Mouse (Mus musculus) MEL (cell line): ENCODE data around the gene Srgn. TPM values are rescaled to one million over a fixed set of nuclear protein-coding genes. Genes with fewer than 3 reads are reported as not detected.

Experiments used
- DNase-seq: peaks from one replicate; pipeline ENCODE4 v3.0.0; 2011; ENCODE audit warnings: low read depth, low spot score
- H3K27ac ChIP-seq: 2 replicates; pipeline ENCODE4 v1.5.1; 2012; ENCODE audit warnings: low read depth, mild to moderate bottlenecking, control low read depth, low read length, moderate library complexity; ENCODE audit not compliant: control insufficient read depth
- H3K27me3 ChIP-seq, 2 experiments: fragments of 150-350 bp in 1 of 2; sonication (generic) in 1 of 2; 2 replicates each; pipeline ENCODE4 v1.6.1; 2012; ENCODE audit warnings: low read length in 2 of 2, mild to moderate bottlenecking in 2 of 2, improper control_type of control experiment in 1 of 2, moderate library complexity in 1 of 2; ENCODE audit not compliant: insufficient read depth in 2 of 2, control insufficient read depth in 1 of 2
- H3K36me3 ChIP-seq, 2 experiments: 2 replicates each; pipeline ENCODE4 v1.6.1; 2012 to 2014; ENCODE audit warnings: low read length in 2 of 2, improper control_type of control experiment in 1 of 2, inconsistent platforms in 1 of 2, mild to moderate bottlenecking in 1 of 2; ENCODE audit not compliant: insufficient read depth in 2 of 2, control insufficient read depth in 1 of 2
- H3K4me1 ChIP-seq, 2 experiments: fragments of 150-350 bp in 1 of 2; sonication (generic) in 1 of 2; 2 replicates each; pipeline ENCODE4 v1.6.1; 2012; ENCODE audit warnings: low read length in 2 of 2, improper control_type of control experiment in 1 of 2, mild to moderate bottlenecking in 1 of 2; ENCODE audit not compliant: insufficient read depth in 2 of 2, control insufficient read depth in 1 of 2
- H3K4me3 ChIP-seq, 2 experiments: fragments of 150-350 bp in 1 of 2; sonication (generic) in 1 of 2; 2 replicates each; pipeline ENCODE4 v1.5.1; 2012; ENCODE audit warnings: low read depth in 2 of 2, low read length in 2 of 2, mild to moderate bottlenecking in 2 of 2, moderate library complexity in 2 of 2, control low read depth in 1 of 2, improper control_type of control experiment in 1 of 2; ENCODE audit not compliant: control insufficient read depth in 1 of 2, insufficient read depth in 1 of 2
- H3K79me2 ChIP-seq: 2 replicates; pipeline ENCODE4 v1.6.1; 2012; ENCODE audit warnings: mild to moderate bottlenecking, low read length, moderate library complexity; ENCODE audit not compliant: control insufficient read depth, poor library complexity, insufficient read depth
- H3K9ac ChIP-seq: 2 replicates; pipeline ENCODE4 v1.6.1; 2012; ENCODE audit warnings: low read depth, mild to moderate bottlenecking, control low read depth, low read length, moderate library complexity; ENCODE audit not compliant: control insufficient read depth, poor library complexity, severe bottlenecking
- H3K9me3 ChIP-seq: fragments of 150-350 bp; sonication (generic); replicated peaks from 2 replicates; pipeline ENCODE4 v1.6.1; 2012; ENCODE audit warnings: mild to moderate bottlenecking, low read length, improper control_type of control experiment, moderate library complexity; ENCODE audit not compliant: insufficient read depth
- BHLHE40 ChIP-seq: IDR thresholded peaks from 2 replicates; pipeline ENCODE4 v1.6.1; 2012; ENCODE audit warnings: low read depth, mild to moderate bottlenecking, inconsistent platforms, low read length, improper control_type of control experiment, borderline replicate concordance
- CHD1 ChIP-seq: IDR thresholded peaks from 2 replicates; pipeline ENCODE4 v1.6.1; 2012; ENCODE audit warnings: low read depth, mild to moderate bottlenecking, inconsistent platforms, low read length, improper control_type of control experiment
- CHD2 ChIP-seq: IDR thresholded peaks from 2 replicates; pipeline ENCODE4 v1.6.1; 2011; ENCODE audit warnings: low read length, improper control_type of control experiment
- CTCF ChIP-seq, 3 experiments: IDR thresholded peaks in 2 of 3; conservative IDR thresholded peaks in 1 of 3; 2 replicates each; pipeline ENCODE4 v1.5.1; 2011 to 2012; ENCODE audit warnings: low read length in 3 of 3, low read depth in 2 of 3, mild to moderate bottlenecking in 2 of 3, improper control_type of control experiment in 1 of 3, inconsistent platforms in 1 of 3, mixed read lengths in 1 of 3, moderate library complexity in 1 of 3; ENCODE audit not compliant: control insufficient read depth in 1 of 3, insufficient read depth in 1 of 3, poor library complexity in 1 of 3, severe bottlenecking in 1 of 3
- E2F4 ChIP-seq: IDR thresholded peaks from 2 replicates; pipeline ENCODE4 v1.6.1; 2011; ENCODE audit warnings: low read depth, low read length, improper control_type of control experiment, borderline replicate concordance
- ELF1 ChIP-seq: IDR thresholded peaks from 2 replicates; pipeline ENCODE4 v1.6.1; 2014; ENCODE audit warnings: low read depth, mild to moderate bottlenecking, inconsistent platforms, low read length, improper control_type of control experiment, moderate library complexity
- EP300 ChIP-seq, 2 experiments: IDR thresholded peaks; 2 replicates each; pipeline ENCODE4 v1.6.1; 2011; ENCODE audit warnings: improper control_type of control experiment in 2 of 2, low read length in 2 of 2, low read depth in 1 of 2, mild to moderate bottlenecking in 1 of 2
- ETS1 ChIP-seq: IDR thresholded peaks from 2 replicates; pipeline ENCODE4 v1.6.1; 2012; ENCODE audit warnings: low read depth, mild to moderate bottlenecking, inconsistent platforms, low read length, improper control_type of control experiment, moderate library complexity
- GABPA ChIP-seq: IDR thresholded peaks from 2 replicates; pipeline ENCODE4 v1.6.1; 2012; ENCODE audit warnings: low read depth, mild to moderate bottlenecking, inconsistent platforms, low read length, improper control_type of control experiment, moderate library complexity
- GATA1 ChIP-seq: IDR thresholded peaks from 2 replicates; pipeline ENCODE4 v1.6.1; 2011; ENCODE audit warnings: low read depth, low read length, improper control_type of control experiment
- HCFC1 ChIP-seq: IDR thresholded peaks from 2 replicates; pipeline ENCODE4 v1.6.1; 2012; ENCODE audit warnings: low read depth, mild to moderate bottlenecking, inconsistent platforms, low read length, improper control_type of control experiment, moderate library complexity
- JUND ChIP-seq: IDR thresholded peaks from 2 replicates; pipeline ENCODE4 v1.6.1; 2011; ENCODE audit warnings: low read depth, mild to moderate bottlenecking, improper control_type of control experiment, low read length
- KAT2A ChIP-seq: conservative IDR thresholded peaks from 2 replicates; pipeline ENCODE4 v1.6.1; 2012; ENCODE audit warnings: low read depth, low read length, improper control_type of control experiment, inconsistent platforms
- MAFK ChIP-seq: IDR thresholded peaks from 2 replicates; pipeline ENCODE4 v1.6.1; 2011; ENCODE audit warnings: low read depth, mild to moderate bottlenecking, low read length, improper control_type of control experiment, borderline replicate concordance
- MAX ChIP-seq: IDR thresholded peaks from 2 replicates; pipeline ENCODE4 v1.6.1; 2011; ENCODE audit warnings: low read length, improper control_type of control experiment
- MAZ ChIP-seq: IDR thresholded peaks from 2 replicates; pipeline ENCODE4 v1.6.1; 2012; ENCODE audit warnings: low read depth, mild to moderate bottlenecking, inconsistent platforms, low read length, improper control_type of control experiment
- MXI1 ChIP-seq: IDR thresholded peaks from 2 replicates; pipeline ENCODE4 v1.6.1; 2011; ENCODE audit warnings: mild to moderate bottlenecking, low read depth, low read length, improper control_type of control experiment
- MYB ChIP-seq: IDR thresholded peaks from 2 replicates; pipeline ENCODE4 v1.6.1; 2011; ENCODE audit warnings: mild to moderate bottlenecking, low read depth, low read length, improper control_type of control experiment
- MYC ChIP-seq: IDR thresholded peaks from 2 replicates; pipeline ENCODE4 v1.6.1; 2011; ENCODE audit warnings: low read depth, mild to moderate bottlenecking, low read length, improper control_type of control experiment, moderate library complexity
- NELFE ChIP-seq: IDR thresholded peaks from 2 replicates; pipeline ENCODE4 v1.6.1; 2011; ENCODE audit warnings: low read depth, low read length, improper control_type of control experiment
- NRF1 ChIP-seq: IDR thresholded peaks from 2 replicates; pipeline ENCODE4 v1.6.1; 2014; ENCODE audit warnings: low read depth, mild to moderate bottlenecking, inconsistent platforms, low read length, improper control_type of control experiment, moderate library complexity; ENCODE audit not compliant: poor library complexity, insufficient read depth, severe bottlenecking
- POLR2A ChIP-seq, 2 experiments: IDR thresholded peaks; 2 replicates each; pipeline ENCODE4 v1.6.1; 2011 to 2012; ENCODE audit warnings: low read length in 2 of 2, mild to moderate bottlenecking in 2 of 2, control low read depth in 1 of 2, improper control_type of control experiment in 1 of 2, low read depth in 1 of 2, moderate library complexity in 1 of 2; ENCODE audit not compliant: control insufficient read depth in 1 of 2, insufficient read depth in 1 of 2, poor library complexity in 1 of 2
- POLR2AphosphoS2 ChIP-seq: IDR thresholded peaks from 2 replicates; pipeline ENCODE4 v1.6.1; 2011; ENCODE audit warnings: low read length, improper control_type of control experiment
- POLR2AphosphoS5 ChIP-seq: IDR thresholded peaks from 2 replicates; pipeline ENCODE4 v1.6.1; 2012; ENCODE audit warnings: low read depth, borderline replicate concordance, mild to moderate bottlenecking, inconsistent platforms, low read length, moderate library complexity, mixed read lengths
- RAD21 ChIP-seq: IDR thresholded peaks from 2 replicates; pipeline ENCODE4 v1.6.1; 2011; ENCODE audit warnings: mild to moderate bottlenecking, low read depth, low read length, improper control_type of control experiment
- SIN3A ChIP-seq: IDR thresholded peaks from 2 replicates; pipeline ENCODE4 v1.6.1; 2012; ENCODE audit warnings: low read length, improper control_type of control experiment, inconsistent platforms
- SMC3 ChIP-seq: IDR thresholded peaks from 2 replicates; pipeline ENCODE4 v1.6.1; 2011; ENCODE audit warnings: low read depth, low read length, improper control_type of control experiment
- TAL1 ChIP-seq: IDR thresholded peaks from 2 replicates; pipeline ENCODE4 v1.6.1; 2012; ENCODE audit warnings: mild to moderate bottlenecking, inconsistent platforms, low read length, moderate library complexity, mixed read lengths
- TBP ChIP-seq: IDR thresholded peaks from 2 replicates; pipeline ENCODE4 v1.8.0; 2011; ENCODE audit warnings: low read depth, low read length, improper control_type of control experiment
- TCF12 ChIP-seq: IDR thresholded peaks from 2 replicates; pipeline ENCODE4 v1.6.1; 2014; ENCODE audit warnings: low read depth, mild to moderate bottlenecking, inconsistent platforms, low read length, improper control_type of control experiment, moderate library complexity
- UBTF ChIP-seq: IDR thresholded peaks from 2 replicates; pipeline ENCODE4 v1.6.1; 2012; ENCODE audit warnings: low read depth, mild to moderate bottlenecking, inconsistent platforms, low read length, improper control_type of control experiment, moderate library complexity, borderline replicate concordance; ENCODE audit not compliant: insufficient read depth
- USF1 ChIP-seq: IDR thresholded peaks from 2 replicates; pipeline ENCODE4 v1.6.1; 2014; ENCODE audit warnings: low read depth, mild to moderate bottlenecking, inconsistent platforms, low read length, improper control_type of control experiment, moderate library complexity
- USF2 ChIP-seq, 2 experiments: IDR thresholded peaks; 2 replicates each; pipeline ENCODE4 v1.6.1; 2011 to 2012; ENCODE audit warnings: improper control_type of control experiment in 2 of 2, low read length in 2 of 2, borderline replicate concordance in 1 of 2, inconsistent platforms in 1 of 2, low read depth in 1 of 2, mild to moderate bottlenecking in 1 of 2; ENCODE audit not compliant: insufficient read depth in 1 of 2
- ZKSCAN1 ChIP-seq: IDR thresholded peaks from 2 replicates; pipeline ENCODE4 v1.6.1; 2012; ENCODE audit warnings: low read depth, mild to moderate bottlenecking, inconsistent platforms, low read length, improper control_type of control experiment, moderate library complexity
- ZMIZ1 ChIP-seq: IDR thresholded peaks from 2 replicates; pipeline ENCODE4 v1.6.1; 2012; ENCODE audit warnings: low read depth, mild to moderate bottlenecking, inconsistent platforms, low read length, improper control_type of control experiment, moderate library complexity
- ZNF384 ChIP-seq: IDR thresholded peaks from 2 replicates; pipeline ENCODE4 v1.6.1; 2012; ENCODE audit warnings: low read depth, mild to moderate bottlenecking, inconsistent platforms, low read length, improper control_type of control experiment
- polyA plus RNA-seq, 2 experiments: library from polyadenylated mRNA; stranded (reverse) in 1 of 2; unstranded in 1 of 2; fragments of >175 nt in 1 of 2; fragments of >200 nt in 1 of 2; gene quantifications; 2 replicates each; pipeline versions ENCODE4 v1.2.1 to v1.2.4; 2012; ENCODE audit warnings: low replicate concordance in 2 of 2, low read depth in 1 of 2; ENCODE audit not compliant: insufficient read length in 2 of 2, insufficient read depth in 1 of 2, missing spikeins in 1 of 2
- total RNA-seq: library from RNA; depleted of rRNA; stranded (reverse); fragments of 300-350 nt; gene quantifications from 2 replicates; pipeline ENCODE4 v1.2.3, GENCODE M21; 2012

The Srgn gene
- total and polyA plus RNA-seq, 3 experiments, result 164 to 217 TPM; not detected in 1

DNA sequence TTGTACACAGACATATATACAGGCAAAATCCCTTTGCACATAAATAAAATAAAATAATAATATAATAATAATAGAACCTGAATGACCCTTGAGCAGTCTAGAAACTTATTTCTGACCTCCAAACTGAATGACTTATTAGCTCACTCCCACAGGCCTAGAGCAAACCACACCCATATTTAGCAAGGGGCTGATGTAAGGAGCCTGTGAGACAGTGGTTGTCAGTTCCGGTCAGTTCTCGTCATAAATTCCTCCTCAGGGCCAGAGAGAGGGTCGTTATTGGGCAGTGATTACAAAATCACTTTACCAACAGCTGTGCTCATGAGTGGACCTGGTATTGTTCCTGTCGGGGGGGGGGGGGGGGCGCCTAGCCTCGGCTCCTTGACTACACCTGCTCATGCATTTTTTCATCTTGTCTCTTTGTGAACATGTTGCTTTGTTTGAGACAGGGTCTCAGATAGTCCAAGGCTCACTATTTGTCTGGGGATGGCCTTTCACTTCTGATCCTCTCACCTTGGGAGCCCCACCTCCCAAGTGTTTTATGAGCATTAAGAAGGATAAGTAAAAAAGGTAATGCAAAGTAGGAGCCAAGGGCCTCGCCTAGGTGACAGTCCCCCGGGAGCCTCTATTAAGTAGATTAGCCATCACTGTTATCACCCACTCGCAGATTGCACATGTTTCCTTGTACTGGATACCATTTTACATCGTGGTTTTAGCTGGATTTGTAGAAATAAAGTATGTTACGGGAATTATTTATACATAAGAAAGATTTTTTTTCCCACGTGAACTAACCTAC is 23.2 kb downstream of the Srgn start:
- Histone ChIP-seq H3K9me3 (no peaks in the 10 kb centered on the region), H3K9ac (peak overlapping the region; percentile 63), H3K79me2 (peaks cover 57% of the 10 kb centered on the region), H3K36me3 (peaks cover 3 to 53% of the 10 kb centered on the region in 2 experiments; a peak in 3 of 4 replicates), H3K27ac (peak overlapping the region; percentile 94), H3K27me3 (no peaks in the 10 kb centered on the region), H3K4me3 (peak overlapping the region; percentile 48 to 72), H3K4me1 (peaks cover 16 to 47% of the 10 kb centered on the region in 2 experiments)
- DNase-seq, result peak; percentile 66
- TF ChIP-seq USF1, result no peak
- TF ChIP-seq CHD2, result no peak
- no peak for TF ChIP-seq ZKSCAN1
- no peak; the same call in 1 of the 2 replicates for TF ChIP-seq NELFE
- TF ChIP-seq NRF1, result no peak
- TF ChIP-seq MXI1, result no peak; the same call in 1 of the 2 replicates
- no peak for TF ChIP-seq JUND
- TF ChIP-seq BHLHE40, result no peak
- 0 out of 2 replicates have a peak, but pooled peaks have one; percentile 21 for TF ChIP-seq MYC
- peak in 1 of 2 experiments; percentile 26; a peak in 2 of 4 replicates for TF ChIP-seq POLR2A (IDR thresholded peaks at IDR 0.05; ENCODE audit: control insufficient read depth in 1 of 2, insufficient read depth in 1 of 2, low read depth in 1 of 2, low read length in 2 of 2, poor library complexity in 1 of 2)
- TF ChIP-seq GATA1, result peak; percentile 84
- TF ChIP-seq ELF1, result no peak
- TF ChIP-seq CTCF (IDR thresholded peaks at IDR 0.05 in 2 of 3, conservative IDR thresholded peaks at IDR 0.05 in 1 of 3; ENCODE audit: control insufficient read depth in 1 of 3, insufficient read depth in 1 of 3, low read depth in 2 of 3, low read length in 3 of 3, poor library complexity in 1 of 3, severe bottlenecking in 1 of 3), result no peak
- TF ChIP-seq EP300 (IDR thresholded peaks at IDR 0.05; ENCODE audit: low read depth in 1 of 2, low read length in 2 of 2), result peak; percentile 77 to 83
- TF ChIP-seq ZNF384, result 0 out of 2 replicates have a peak, but pooled peaks have one; percentile 22
- TF ChIP-seq CHD1, result no peak
- TF ChIP-seq TAL1, result peak; percentile 66
- TF ChIP-seq GABPA, result no peak
- TF ChIP-seq SIN3A, result peak; percentile 63
- TF ChIP-seq MAZ, result no peak
- no peak for TF ChIP-seq SMC3
- TF ChIP-seq ETS1, result peak; percentile 84
- TF ChIP-seq POLR2AphosphoS5, result no peak
- no peak for TF ChIP-seq USF2 (IDR thresholded peaks at IDR 0.05; ENCODE audit: borderline replicate concordance in 1 of 2, insufficient read depth in 1 of 2, low read depth in 1 of 2, low read length in 2 of 2)
- no peak for TF ChIP-seq POLR2AphosphoS2
- no peak for TF ChIP-seq HCFC1
- no peak for TF ChIP-seq RAD21
- no peak for TF ChIP-seq MYB
- 0 out of 2 replicates have a peak, but pooled peaks have one; percentile 19 for TF ChIP-seq MAX
- TF ChIP-seq TBP, result peak; percentile 1; the same call in 1 of the 2 replicates
- 0 out of 2 replicates have a peak, but pooled peaks have one; percentile 34 for TF ChIP-seq E2F4
- TF ChIP-seq KAT2A, result 0 out of 2 replicates have a peak, but pooled peaks have one; percentile 12
- no peak for TF ChIP-seq UBTF
- TF ChIP-seq TCF12, result peak; percentile 86
- TF ChIP-seq ZMIZ1, result 0 out of 2 replicates have a peak, but pooled peaks have one; percentile 6
- no peak for TF ChIP-seq MAFK
